Mouse (Mus musculus): ENCODE measurements at regions not wholly inside any gene's neighbourhood (a gene's known extent, or its start where the extent isn't known, plus 50 kb on each side); places are given as distances from the start of the nearest gene placed in this dataset.

GRCm38 (mm10) chr2:124775737-124776136 is 292.2 kb upstream of the Slc24a5 start:
- peak; percentile 21 to 46 for DNase-seq (ENCODE audit: low spot score in 2 of 2)

- DNase-seq (ENCODE audit: low spot score in 2 of 2): no peak
Observed at GRCm38 (mm10) chr2:124792633-124793036, 275.3 kb upstream of the Slc24a5 start.

- DNase-seq (ENCODE audit: low spot score in 2 of 2): no peak
Observed at GRCm38 (mm10) chr2:124811709-124812108, 256.2 kb upstream of the Slc24a5 start.

- DNase-seq (ENCODE audit: low spot score in 2 of 2): no peak
Observed at GRCm38 (mm10) chr2:124816814-124817213, 251.1 kb upstream of the Slc24a5 start.

- DNase-seq (ENCODE audit: low spot score in 2 of 2): no peak
Observed at GRCm38 (mm10) chr2:124819846-124820245, 248.1 kb upstream of the Slc24a5 start.

GRCm38 (mm10) chr2:124820821-124821220 is 247.1 kb upstream of the Slc24a5 start:
- DNase-seq (ENCODE audit: low spot score in 2 of 2): no peak

- no peak for DNase-seq (ENCODE audit: low spot score in 2 of 2)
Observed at GRCm38 (mm10) chr2:124821366-124821765, 246.6 kb upstream of the Slc24a5 start.

GRCm38 (mm10) chr2:124848812-124849211 is 219.1 kb upstream of the Slc24a5 start:
- DNase-seq (ENCODE audit: low spot score in 2 of 2): no peak

GRCm38 (mm10) chr2:124858504-124858903 is 209.4 kb upstream of the Slc24a5 start:
- DNase-seq (ENCODE audit: low spot score in 2 of 2): peak; percentile 24 to 48

- DNase-seq (ENCODE audit: low spot score in 2 of 2): no peak
Observed at GRCm38 (mm10) chr2:124888209-124888608, 179.7 kb upstream of the Slc24a5 start.

- DNase-seq (ENCODE audit: low spot score in 2 of 2): no peak
Observed at GRCm38 (mm10) chr2:124895002-124895401, 172.9 kb upstream of the Slc24a5 start.

GRCm38 (mm10) chr2:124903556-124903955 is 164.4 kb upstream of the Slc24a5 start:
- DNase-seq (ENCODE audit: low spot score in 2 of 2): no peak

GRCm38 (mm10) chr2:124905076-124905475 is 162.8 kb upstream of the Slc24a5 start:
- no peak for DNase-seq (ENCODE audit: low spot score in 2 of 2)

- no peak for DNase-seq (ENCODE audit: low spot score in 2 of 2)
Observed at GRCm38 (mm10) chr2:124918986-124919761, 148.8 kb upstream of the Slc24a5 start.

- DNase-seq (ENCODE audit: low spot score in 2 of 2): no peak
Observed at GRCm38 (mm10) chr2:124919762-124920255, 148.1 kb upstream of the Slc24a5 start.

- DNase-seq (ENCODE audit: low spot score in 2 of 2): no peak
Observed at GRCm38 (mm10) chr2:124920265-124920664, 147.7 kb upstream of the Slc24a5 start.

GRCm38 (mm10) chr2:124927882-124928758 is 139.8 kb upstream of the Slc24a5 start:
- DNase-seq (ENCODE audit: low spot score in 2 of 2): peak in 1 of 2 experiments; percentile 64

GRCm38 (mm10) chr2:124928759-124929113 is 139.2 kb upstream of the Slc24a5 start:
- no peak for DNase-seq (ENCODE audit: low spot score in 2 of 2)

- no peak for DNase-seq (ENCODE audit: low spot score in 2 of 2)
Observed at GRCm38 (mm10) chr2:124930719-124931118, 137.2 kb upstream of the Slc24a5 start.

- no peak for DNase-seq (ENCODE audit: low spot score in 2 of 2)
Observed at GRCm38 (mm10) chr2:124932566-124932965, 135.4 kb upstream of the Slc24a5 start.

GRCm38 (mm10) chr2:124933876-124934275 is 134.0 kb upstream of the Slc24a5 start:
- DNase-seq (ENCODE audit: low spot score in 2 of 2): no peak

GRCm38 (mm10) chr2:124948263-124948781 is 119.6 kb upstream of the Slc24a5 start:
- DNase-seq (ENCODE audit: low spot score in 2 of 2): no peak

Measured in gastrocnemius, postnatal 4 days (tissue).